Comparison of ENCODE assay signal across 23 mouse cellular contexts in the genomic region with DNA sequence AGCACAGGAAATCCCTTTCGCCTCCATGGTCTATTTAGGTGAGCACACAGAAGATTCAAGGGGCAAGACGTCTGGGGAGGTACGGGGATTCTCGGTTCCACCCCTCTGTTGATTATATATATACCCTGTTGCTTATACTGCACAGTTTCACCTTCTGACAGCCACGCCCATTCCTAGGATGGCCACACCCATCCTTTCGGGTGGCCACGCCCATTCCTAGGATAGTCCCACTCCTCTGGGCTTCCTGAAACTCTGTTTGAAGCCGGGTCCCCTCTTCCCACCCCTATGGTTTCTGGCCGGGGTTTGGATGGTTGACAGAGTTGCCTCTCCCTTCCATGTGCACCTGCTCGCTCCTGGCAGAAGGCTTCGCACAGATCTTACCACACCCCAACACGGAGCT. TPM values are rescaled to one million over a fixed set of nuclear protein-coding genes. Genes with fewer than 3 reads are reported as not detected.
DNase-seq lines count a peak whose midpoint lies in the region; ATAC-seq and TF ChIP-seq lines count a peak whose summit lies in the region.
"Had no signal": no experiment of that assay in that cellular context is flagged by ENCODE, and none has a peak within 500 bp of the region (broad histone marks: within the 10 kb centered on the region; RNA-seq: fewer than 3 reads in every experiment).

No protein-coding gene starts in this region.

- no peak for TF ChIP-seq CTCF in E14TG2a.4 (conservative IDR thresholded peaks at IDR 0.05; ENCODE audit: low read length)

- H3K9ac ChIP-seq in embryonic facial prominence, embryonic 13.5 days = no peak overlapping the region
- no peak overlapping the region for H3K9ac ChIP-seq in forebrain, embryonic 11.5 days (ENCODE audit: low read length)
- H3K9ac ChIP-seq: forebrain, embryonic 12.5 days had no signal

- H3K27ac ChIP-seq in embryonic facial prominence, embryonic 13.5 days = no peak overlapping the region
- H3K27ac ChIP-seq in embryonic facial prominence, embryonic 10.5 days (replicated peaks) = no peak overlapping the region
- no peak overlapping the region for H3K27ac ChIP-seq in forebrain, embryonic 11.5 days (ENCODE audit: low read depth, low read length)
- H3K27ac ChIP-seq: forebrain, embryonic 12.5 days had no signal

- no peak overlapping the region for H3K4me2 ChIP-seq in embryonic facial prominence, embryonic 13.5 days
- H3K4me2 ChIP-seq in forebrain, embryonic 11.5 days (ENCODE audit: low read depth, low read length, severe bottlenecking) = no peak overlapping the region
- H3K4me2 ChIP-seq: forebrain, embryonic 12.5 days had no signal

- no peaks in the 10 kb centered on the region; the same call in 1 of the 2 replicates for H3K27me3 ChIP-seq in embryonic facial prominence, embryonic 13.5 days
- peaks cover 16% of the 10 kb centered on the region for H3K27me3 ChIP-seq in embryonic facial prominence, embryonic 10.5 days (replicated peaks; ENCODE audit: low read depth, poor library complexity, severe bottlenecking)
- peaks cover 8% of the 10 kb centered on the region; the same call in 1 of the 2 replicates for H3K27me3 ChIP-seq in E14TG2a.4 (ENCODE audit: insufficient read depth, low read length)
- no peaks in the 10 kb centered on the region for H3K27me3 ChIP-seq in forebrain, embryonic 11.5 days (ENCODE audit: control insufficient read depth, insufficient read depth, low read length)
- H3K27me3 ChIP-seq: CH12.LX, Patski had no signal

- H3K9me3 ChIP-seq in embryonic facial prominence, embryonic 13.5 days = no peaks in the 10 kb centered on the region
- no peaks in the 10 kb centered on the region for H3K9me3 ChIP-seq in embryonic facial prominence, embryonic 10.5 days
- peaks cover 9% of the 10 kb centered on the region; the same call in 1 of the 2 replicates for H3K9me3 ChIP-seq in E14TG2a.4 (ENCODE audit: low read length)
- no peaks in the 10 kb centered on the region for H3K9me3 ChIP-seq in forebrain, embryonic 11.5 days (ENCODE audit: control insufficient read depth, low read length)
- H3K9me3 ChIP-seq: forebrain, embryonic 12.5 days had no signal

- no peaks in the 10 kb centered on the region for H3K36me3 ChIP-seq in embryonic facial prominence, embryonic 13.5 days
- no peaks in the 10 kb centered on the region for H3K36me3 ChIP-seq in embryonic facial prominence, embryonic 10.5 days (replicated peaks)
- no peaks in the 10 kb centered on the region for H3K36me3 ChIP-seq in E14TG2a.4 (ENCODE audit: insufficient read depth, low read length)
- H3K36me3 ChIP-seq in forebrain, embryonic 11.5 days (ENCODE audit: control insufficient read depth, insufficient read depth, low read length) = no peaks in the 10 kb centered on the region
- H3K36me3 ChIP-seq: forebrain, embryonic 12.5 days; G1E had no signal

- H3K4me3 ChIP-seq in embryonic facial prominence, embryonic 13.5 days = no peak overlapping the region
- H3K4me3 ChIP-seq in embryonic facial prominence, embryonic 10.5 days = no peak overlapping the region
- peak overlapping the region; percentile 35; the same call in 1 of the 2 replicates for H3K4me3 ChIP-seq in E14TG2a.4 (replicated peaks; ENCODE audit: low read length)
- H3K4me3 ChIP-seq in forebrain, embryonic 11.5 days (ENCODE audit: low read depth, low read length) = no peak overlapping the region
- H3K4me3 ChIP-seq: forebrain, embryonic 12.5 days had no signal

- 71% methylated on average over 12 of the region's 12 CpGs for WGBS in embryonic facial prominence, embryonic 13.5 days
- WGBS in embryonic facial prominence, embryonic 10.5 days = 80% methylated on average over 12 of the region's 12 CpGs
- 87% methylated on average over 12 of the region's 12 CpGs for WGBS in forebrain, embryonic 11.5 days

- 0 out of 2 replicates have a peak, but pooled peaks have one; percentile 8 for ATAC-seq in embryonic facial prominence, embryonic 13.5 days (ENCODE audit: insufficient number of reproducible peaks, insufficient read depth, low FRiP score, low TSS enrichment, low read depth)
- ATAC-seq in forebrain, embryonic 11.5 days (replicated peaks; ENCODE audit: low FRiP score) = no peak
- ATAC-seq: activated CD4-positive, CD25-positive, alpha-beta regulatory T cell, adult 4 months; CD4-positive, CD25-positive, alpha-beta regulatory T cell, adult 4 months; forebrain, embryonic 14.5 days; forebrain, embryonic 16.5 days; Patski had no signal

- DNase-seq in embryonic facial prominence, embryonic 10.5 days (ENCODE audit: low spot score) = no peak
- peak; percentile 71 for DNase-seq in R1 (ENCODE audit: low read depth, low spot score)
- DNase-seq in heart, postnatal 14 days = no peak
- no peak for DNase-seq in forebrain, embryonic 11.5 days (ENCODE audit: low spot score)
- DNase-seq: adrenal gland, adult 8-10 months; adrenal gland, postnatal 14 days; adrenal gland, postnatal 36 days; B cell, adult 2 months; cerebellum, adult 11-12 months; cerebellum, adult 2 months; cerebellum, adult 9-10 months; cerebellum, postnatal 10 days; cerebellum, postnatal 25 days had no signal

- intact Hi-C loops in heart, postnatal 14 days (cut with DNase I) = no loop called here

- peaks cover 6% of the 10 kb centered on the region; the same call in 1 of the 2 replicates for H3K4me1 ChIP-seq in embryonic facial prominence, embryonic 13.5 days
- 0 out of 2 replicates have a peak, but pooled peaks cover 6% of the 10 kb centered on the region for H3K4me1 ChIP-seq in embryonic facial prominence, embryonic 10.5 days
- H3K4me1 ChIP-seq in E14TG2a.4 (replicated peaks; ENCODE audit: low read depth, low read length) = peaks cover 39% of the 10 kb centered on the region
- no peaks in the 10 kb centered on the region for H3K4me1 ChIP-seq in forebrain, embryonic 11.5 days (replicated peaks; ENCODE audit: control insufficient read depth, insufficient read depth, low read length)

RNA-seq across cellular contexts. Expression of a gene that starts 22.9 kb away (rescaled TPM):
- 1.2 and 1.8 TPM in 2 replicates for polyA plus RNA-seq in embryonic facial prominence, embryonic 13.5 days (2015; fragmentation: Nextera tagmentation; extraction: Ambion mirVana)
- polyA plus RNA-seq in embryonic facial prominence, embryonic 10.5 days (2016; fragmentation: Nextera tagmentation; extraction: Ambion mirVana) = 0.18 and 0.85 TPM in 2 replicates
- total RNA-seq in heart, postnatal 14 days (2021) = under 1 TPM; 0.14 to 0.22 TPM
- 0.56 and 1.1 TPM in 2 replicates for polyA plus RNA-seq in forebrain, embryonic 11.5 days (2014; fragmentation: Nextera tagmentation; extraction: Ambion mirVana)
- total RNA-seq: adrenal gland, postnatal 14 days; CH12.LX had no signal
- polyA plus RNA-seq: activated CD4-positive, CD25-positive, alpha-beta regulatory T cell, adult 4 months; CD4-positive, CD25-positive, alpha-beta regulatory T cell, adult 4 months; G1E; Patski had no signal
